Mouse (Mus musculus) mesoderm, embryonic 11.5 days (tissue): Measurements from ENCODE around the gene Actl11.

Experiments
- DNase-seq: peaks from one replicate; pipeline ENCODE4 v3.0.0-alpha.2; 2012; ENCODE audit warnings: low read depth, low spot score

Gene Actl11

DNA sequence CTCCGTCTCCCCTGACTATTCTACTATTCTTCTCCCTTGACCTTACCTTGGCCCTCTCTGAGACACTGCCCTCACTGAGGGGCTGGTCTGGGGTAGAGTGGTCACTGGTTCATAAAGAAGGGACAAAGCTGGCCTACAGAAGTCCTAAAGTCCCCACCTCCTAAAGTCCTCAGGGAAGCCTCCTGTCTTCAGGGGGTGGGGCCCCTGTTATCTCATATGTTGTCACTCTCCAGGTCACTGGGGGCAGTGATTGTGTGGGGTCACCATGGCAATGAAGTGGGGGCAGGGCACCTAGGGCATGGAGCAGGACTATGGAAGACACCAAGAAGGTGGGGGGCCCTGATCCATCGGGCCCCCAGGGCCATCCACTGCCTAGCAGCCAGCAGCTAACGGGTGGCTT, at the start of gene Actl11:
Gene Actl11 (plus strand): TSS at position 301 of the 400 bp plus-strand sequence.
- DNase-seq = no peak

DNA sequence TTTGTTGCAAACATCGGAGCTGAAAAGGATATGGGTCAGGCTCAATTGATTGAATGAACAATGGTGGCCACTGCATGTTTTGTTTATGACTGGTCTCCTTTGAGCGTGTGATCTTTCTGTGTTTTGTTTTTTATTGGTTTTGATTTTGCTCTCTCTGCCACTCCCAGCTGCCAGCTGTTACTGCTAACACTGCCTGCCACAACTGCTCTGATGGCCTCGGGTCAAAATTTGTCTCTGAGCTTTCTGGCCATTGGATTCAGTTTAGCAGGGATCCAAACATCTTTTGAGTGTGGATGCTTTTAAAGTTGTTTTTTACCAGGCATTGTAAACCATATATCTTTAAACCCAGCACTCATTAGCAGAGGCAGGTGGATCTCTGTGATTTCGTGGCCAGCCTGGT, 47.9 kb upstream of the Actl11 start:
- no peak for DNase-seq

DNA sequence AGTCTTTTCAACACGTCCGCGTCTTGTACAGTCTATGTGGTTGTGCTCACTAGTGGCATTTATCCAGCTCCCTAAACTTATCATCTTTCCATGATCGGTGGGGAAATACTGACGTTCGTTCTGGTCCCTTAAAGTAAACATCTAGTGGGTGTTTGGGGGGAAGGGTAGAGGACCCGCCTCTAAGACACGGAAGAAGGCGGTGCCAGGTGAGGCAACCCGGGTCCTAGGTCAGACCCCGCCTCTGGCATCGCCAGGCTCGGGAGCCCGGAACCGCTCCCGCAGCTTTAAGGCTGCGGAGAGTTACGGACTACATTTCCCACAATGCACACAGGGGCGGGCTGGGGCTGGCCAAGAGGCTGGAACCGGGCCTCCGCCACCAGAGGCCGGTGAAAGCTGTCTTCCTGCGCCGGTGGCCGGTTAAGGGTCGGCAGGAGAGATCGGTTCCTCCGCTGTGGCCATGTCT, 40.4 kb upstream of the Actl11 start, which contains the start of gene Mon1a:
Gene Mon1a (plus strand): TSS at position 348 of the 463 bp plus-strand sequence.
- peak; percentile 84 for DNase-seq

DNA sequence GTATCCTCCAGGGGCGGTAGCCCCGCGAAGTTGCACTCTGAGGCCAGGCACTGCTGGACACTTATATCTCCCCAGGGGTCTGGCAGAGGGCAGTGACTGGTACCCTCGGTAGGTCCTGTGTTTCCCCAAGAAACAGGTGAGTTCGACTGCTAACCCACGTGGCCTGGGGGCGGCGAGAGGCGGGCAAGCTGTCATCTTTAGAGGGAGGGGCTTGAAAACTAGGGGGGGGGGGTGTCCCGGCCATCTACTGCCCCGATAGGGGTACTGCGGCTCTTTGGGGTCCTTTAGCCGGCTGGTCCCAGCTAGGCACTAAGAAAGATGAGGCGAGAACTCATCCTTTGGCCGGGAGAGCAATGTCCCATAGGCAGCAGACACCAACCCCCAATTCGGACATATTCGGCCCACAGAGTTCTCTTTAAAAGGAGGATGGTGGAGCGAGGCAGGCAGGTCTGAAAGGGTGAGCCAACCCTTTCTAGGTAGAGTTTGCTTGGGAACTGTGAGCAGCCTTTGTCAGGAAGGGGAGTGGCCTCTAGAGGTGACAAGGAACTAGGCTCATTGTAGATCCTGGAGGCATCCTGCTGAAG, 39.9 kb upstream of the Actl11 start:
- DNase-seq = peak; percentile 50

DNA sequence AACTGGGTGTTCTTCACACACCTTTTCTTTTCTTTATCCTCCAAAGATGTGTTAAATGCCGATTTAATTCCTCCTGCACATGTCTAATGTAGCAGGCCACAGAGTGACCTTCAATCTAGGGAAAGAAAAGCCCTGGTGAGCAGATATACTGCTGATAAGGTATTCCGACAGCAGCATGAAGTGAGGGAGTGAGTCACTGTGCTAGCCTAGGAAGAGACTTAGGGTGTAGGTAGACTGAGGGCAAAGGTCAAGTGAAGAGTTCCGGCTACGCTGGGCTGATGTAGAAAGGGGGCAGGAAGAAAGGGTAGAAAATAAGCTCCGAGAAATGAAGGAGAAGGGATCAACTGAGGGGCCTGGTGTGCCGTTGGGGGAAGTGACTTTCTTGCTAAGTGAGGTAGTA, 38.0 kb upstream of the Actl11 start:
- no peak for DNase-seq

DNA sequence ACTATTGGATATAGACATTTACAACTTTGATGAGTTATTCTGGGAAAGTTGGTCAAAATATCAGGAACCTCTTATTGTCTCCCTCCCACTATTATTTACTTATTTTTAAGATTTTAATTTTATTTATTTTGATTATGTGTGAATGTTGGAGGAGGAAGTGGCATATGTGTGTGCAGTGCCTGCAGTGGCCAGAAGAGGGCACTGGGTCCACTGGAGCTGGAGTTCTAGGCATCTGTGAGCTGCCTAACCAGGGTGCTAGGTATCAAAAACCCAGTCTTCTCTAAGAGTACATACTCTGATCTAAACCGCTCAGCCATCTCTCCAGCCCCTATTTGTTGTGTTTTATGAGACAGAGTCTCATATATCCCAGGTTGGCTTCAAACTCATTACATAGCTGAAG, 37.2 kb upstream of the Actl11 start:
- DNase-seq = no peak

DNA sequence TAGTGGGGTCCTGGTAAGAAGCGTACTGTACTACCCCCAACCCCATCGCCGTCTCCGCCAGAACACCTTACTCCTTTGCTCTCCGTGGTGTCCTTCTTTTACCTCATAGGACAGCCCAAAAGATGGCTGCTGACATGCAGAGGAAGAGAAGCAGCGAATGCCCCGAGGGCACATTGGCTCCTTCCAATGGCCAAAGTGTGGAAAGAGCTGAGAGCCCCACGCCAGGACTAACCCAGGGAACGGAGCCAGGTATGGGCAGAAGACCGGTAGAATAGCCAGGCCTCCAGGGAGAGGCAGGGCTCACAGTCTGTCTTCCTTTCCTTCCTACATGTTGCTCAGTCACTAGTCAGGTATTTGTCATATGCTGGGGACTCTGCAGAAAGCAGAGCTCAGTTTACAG, 29.7 kb upstream of the Actl11 start:
- no peak for DNase-seq

DNA sequence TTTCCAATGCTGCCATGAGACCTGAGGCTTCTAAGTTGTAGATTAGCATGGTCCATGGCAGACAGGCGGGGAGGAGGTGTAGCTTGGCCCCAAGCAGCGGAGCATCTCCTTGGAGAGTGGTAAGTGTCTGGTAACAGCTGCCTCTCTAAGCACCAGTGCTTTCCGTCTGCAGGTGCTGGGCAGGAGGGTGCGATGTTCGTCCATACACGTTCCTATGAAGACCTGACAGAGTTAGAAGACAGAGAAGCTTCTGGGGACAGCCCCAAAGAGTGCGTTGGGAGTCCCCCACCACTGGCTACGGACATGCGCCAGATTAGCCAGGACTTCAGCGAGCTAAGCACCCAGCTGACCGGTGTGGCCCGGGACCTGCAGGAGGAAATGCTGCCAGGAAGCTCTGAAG, 28.4 kb upstream of the Actl11 start:
- DNase-seq = no peak

DNA sequence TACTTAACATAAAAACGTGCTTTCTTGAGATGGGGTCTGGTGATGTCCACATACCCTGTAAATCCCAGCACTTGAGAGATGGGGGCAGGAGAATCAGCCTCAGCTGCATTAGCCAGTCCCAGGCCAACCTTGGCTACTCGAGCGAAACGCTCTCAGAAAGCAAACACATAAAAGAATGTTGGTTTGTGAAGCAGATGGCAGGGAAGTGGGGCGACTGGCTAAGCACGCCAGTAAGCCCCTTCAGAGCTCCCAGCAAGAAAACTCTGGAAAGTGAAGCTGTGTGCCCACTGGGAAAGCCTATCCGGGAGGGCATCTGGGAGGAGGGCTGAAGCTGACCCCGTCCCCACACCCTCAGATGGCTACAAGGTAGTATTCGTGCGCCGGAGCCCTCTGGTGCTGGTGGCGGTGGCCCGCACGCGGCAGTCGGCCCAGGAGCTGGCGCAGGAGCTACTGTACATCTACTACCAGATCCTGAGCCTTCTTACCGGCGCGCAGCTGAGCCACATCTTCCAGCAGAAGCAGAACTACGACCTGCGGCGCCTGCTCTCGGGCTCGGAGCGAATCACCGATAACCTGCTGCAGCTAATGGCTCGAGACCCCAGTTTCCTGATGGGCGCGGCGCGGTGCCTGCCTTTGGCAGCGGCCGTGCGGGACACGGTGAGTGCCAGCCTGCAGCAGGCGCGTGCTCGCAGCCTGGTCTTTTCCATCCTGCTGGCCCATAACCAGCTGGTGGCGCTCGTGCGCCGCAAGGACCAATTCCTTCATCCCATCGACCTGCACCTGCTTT, 27.2 kb upstream of the Actl11 start:
- peak; percentile 89 for DNase-seq

DNA sequence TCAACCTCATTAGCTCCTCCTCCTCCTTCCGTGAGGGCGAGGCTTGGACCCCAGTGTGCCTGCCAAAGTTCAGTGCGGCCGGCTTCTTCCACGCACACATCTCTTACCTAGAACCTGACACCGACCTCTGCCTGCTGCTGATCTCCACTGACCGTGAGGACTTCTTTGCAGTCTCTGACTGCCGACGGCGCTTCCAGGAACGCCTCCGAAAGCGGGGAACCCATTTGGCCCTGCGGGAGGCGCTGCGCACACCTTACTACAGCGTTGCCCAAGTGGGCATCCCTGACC, 26.7 kb upstream of the Actl11 start:
- no peak for DNase-seq

DNA sequence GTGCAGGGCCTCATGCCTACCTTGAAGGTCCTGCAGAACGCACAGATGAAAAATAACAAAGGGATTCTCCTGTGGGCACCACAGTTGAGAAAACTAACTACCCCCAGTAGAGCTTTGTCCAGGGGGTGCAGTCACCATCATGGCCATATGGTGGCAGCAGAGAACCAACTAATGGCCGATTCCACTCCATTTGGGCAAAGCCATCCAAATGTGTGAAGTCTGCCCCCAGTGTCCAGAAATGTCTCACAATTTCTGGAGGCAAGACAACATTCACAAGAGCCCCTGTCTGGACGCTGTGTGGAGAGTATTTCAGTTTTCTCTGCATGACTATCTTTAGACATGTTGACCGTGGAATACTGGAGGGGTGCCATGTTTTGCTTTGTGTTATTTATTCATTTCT, 23.5 kb upstream of the Actl11 start:
- DNase-seq = peak; percentile 90

DNA sequence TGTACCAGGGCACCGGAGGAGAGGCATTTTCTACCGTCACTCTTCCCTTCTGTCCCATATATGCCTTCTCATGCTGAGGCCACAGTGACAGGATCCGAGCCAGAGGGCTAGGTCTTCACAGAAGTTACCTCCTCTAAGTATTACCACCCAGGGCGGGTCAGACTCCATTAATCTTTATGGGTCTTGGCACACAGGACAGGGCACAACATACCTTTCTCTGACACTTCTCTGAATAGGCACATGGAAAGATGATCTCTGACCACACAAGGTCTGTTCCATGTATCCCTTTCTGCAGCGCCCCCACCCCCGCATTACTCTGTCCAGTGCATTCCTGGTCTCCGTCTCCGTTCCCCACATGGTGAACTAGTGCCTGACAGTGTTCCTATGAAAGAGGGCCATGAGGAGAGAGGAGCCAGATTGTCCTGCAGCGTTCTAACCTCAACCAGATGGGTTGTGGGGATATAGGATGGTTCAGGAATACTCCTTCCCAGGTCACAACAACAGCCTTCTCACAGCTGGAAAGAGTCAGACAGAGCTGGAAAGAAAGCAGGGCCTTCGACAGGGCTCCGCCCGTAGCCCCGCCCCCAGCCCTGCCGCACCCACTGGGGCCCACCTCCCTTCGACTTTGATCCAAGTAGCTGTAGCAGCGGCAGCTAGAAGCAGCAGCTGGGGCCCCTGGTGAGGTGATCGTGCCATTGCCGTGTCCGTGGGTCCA, 21.9 kb upstream of the Actl11 start, which contains the start of gene Mst1r:
Gene Mst1r (plus strand): TSS at position 622 of the 715 bp plus-strand sequence.
- peak; percentile 70 for DNase-seq

DNA sequence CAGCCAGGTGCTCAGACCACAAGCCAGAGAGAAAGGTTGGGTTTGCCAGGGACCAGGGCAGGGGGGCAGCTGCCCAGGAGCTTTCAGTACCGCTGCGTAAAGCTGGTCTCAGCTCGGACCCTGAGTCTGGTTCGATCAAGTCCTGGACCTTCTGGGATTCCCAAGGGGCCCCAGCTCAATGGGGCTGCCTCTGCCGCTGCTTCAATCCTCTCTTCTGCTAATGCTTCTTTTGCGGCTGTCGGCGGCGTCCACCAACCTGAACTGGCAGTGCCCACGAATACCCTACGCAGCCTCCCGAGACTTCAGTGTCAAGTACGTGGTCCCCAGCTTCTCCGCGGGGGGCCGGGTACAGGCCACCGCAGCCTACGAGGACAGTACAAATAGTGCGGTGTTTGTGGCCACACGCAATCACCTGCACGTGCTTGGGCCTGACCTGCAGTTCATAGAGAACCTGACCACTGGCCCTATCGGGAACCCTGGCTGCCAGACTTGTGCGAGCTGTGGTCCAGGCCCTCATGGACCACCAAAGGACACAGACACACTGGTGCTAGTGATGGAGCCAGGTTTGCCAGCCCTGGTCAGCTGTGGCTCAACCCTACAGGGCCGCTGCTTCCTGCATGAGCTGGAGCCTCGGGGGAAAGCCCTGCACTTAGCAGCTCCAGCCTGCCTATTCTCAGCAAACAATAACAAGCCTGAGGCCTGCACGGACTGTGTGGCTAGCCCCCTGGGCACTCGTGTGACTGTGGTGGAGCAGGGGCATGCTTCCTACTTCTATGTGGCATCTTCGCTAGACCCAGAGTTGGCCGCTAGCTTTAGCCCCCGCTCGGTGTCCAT, 21.1 kb upstream of the Actl11 start:
- no peak for DNase-seq

DNA sequence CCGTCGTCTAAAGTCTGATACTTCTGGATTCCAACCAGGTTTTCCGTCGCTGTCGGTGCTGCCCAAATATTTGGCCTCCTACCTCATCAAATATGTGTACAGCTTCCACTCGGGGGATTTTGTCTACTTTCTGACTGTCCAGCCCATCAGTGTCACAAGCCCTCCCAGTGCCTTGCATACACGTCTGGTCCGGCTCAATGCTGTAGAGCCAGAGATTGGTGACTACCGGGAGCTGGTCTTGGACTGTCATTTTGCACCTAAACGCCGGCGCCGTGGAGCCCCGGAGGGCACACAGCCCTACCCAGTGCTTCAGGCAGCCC, 20.5 kb upstream of the Actl11 start:
- no peak for DNase-seq

DNA sequence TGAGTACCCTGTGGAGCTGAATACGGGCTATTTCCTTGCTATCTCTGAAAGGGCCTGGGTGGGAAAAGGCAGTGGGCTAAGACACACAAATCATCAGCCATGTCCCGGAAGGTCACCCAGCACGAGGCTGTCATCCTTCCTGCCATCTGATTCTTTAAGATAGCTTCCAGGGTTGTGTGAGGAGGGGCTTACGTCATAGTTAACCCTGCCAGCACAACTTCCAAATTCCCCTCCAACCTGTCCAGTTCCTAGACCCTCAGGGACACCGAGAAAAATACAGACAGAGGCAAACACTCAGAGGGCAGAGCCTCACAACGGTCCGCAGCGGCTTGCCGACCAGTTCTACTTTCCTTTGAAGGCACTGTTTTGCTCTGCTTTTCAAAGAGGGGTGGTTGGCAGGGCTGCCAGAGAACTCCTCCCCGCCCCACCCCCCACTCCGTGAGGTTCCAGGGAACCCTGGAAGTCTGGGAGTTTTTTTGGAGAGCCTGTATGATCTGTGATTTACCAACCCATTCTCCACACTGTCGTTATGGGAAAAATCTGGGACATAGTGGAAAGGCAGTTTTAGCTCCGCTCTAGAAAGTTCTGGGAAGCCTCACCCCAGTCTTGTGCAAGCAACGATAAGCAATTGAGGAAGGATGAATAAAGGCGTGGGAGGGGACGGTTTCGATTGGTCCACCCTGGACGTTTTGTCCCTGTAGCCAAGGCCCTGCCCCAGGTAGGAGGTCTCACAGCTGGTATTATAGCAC, 19.7 kb upstream of the Actl11 start:
- no peak for DNase-seq

DNA sequence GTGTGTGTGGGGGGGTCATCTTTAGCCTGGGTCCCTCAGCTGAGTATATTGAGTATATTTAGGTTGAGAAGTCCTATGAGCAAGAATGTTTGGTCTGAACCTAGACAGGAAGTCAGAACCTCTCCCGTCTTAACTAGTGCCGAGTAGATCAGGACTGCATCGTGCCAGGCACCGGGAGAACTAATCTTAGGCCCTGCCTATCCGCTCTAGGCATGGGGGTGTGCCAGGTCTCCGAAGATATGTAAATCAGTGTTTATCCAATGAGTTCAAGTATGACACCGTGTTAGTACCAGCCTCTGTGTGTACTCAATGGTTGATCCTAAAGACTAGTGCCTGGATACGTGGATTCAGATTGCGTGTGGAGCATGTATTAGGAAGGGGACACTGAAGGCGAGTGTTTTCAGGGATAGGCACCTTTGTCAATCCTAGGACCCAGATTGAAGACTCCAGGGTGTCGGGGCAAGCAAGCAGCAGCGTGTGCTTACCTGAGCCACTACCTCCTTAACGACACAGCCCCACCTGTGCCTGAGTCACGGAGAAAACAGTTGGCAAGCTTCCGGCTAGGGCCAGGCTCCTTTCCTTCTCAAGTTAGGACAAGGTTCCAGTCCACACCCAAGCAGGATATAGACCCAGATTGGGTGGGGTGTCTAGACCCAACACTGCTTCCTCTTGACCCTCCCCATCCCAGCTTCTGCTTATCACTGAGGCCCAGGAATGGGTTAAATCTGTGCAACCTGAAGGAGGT, 18.1 kb upstream of the Actl11 start:
- DNase-seq = no peak

DNA sequence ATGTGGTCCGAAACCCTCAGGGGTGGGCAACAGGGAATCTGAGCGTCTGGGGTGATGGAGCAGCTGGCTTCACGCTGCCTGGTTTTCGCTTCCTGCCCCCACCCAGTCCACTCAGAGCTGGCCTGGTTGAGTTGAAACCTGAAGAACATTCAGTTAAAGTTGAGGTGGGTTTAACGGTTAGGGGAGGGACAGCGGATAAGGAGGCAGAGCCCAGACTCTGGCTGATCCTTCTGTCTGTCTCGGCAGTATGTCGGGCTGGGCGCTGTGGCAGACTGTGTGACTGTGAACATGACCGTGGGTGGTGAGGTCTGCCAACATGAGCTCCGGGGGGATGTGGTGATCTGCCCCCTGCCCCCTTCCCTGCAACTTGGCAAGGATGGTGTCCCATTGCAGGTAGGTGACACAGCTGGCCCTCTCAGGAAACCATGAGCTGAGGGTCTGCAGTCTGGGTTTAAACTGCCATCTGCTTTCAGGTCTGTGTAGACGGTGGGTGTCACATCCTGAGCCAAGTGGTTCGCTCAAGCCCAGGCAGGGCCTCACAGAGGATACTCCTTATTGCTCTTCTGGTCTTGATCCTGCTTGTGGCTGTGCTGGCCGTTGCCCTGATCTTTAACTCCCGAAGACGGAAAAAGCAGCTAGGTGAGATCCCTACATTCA, 13.4 kb upstream of the Actl11 start:
- no peak for DNase-seq

DNA sequence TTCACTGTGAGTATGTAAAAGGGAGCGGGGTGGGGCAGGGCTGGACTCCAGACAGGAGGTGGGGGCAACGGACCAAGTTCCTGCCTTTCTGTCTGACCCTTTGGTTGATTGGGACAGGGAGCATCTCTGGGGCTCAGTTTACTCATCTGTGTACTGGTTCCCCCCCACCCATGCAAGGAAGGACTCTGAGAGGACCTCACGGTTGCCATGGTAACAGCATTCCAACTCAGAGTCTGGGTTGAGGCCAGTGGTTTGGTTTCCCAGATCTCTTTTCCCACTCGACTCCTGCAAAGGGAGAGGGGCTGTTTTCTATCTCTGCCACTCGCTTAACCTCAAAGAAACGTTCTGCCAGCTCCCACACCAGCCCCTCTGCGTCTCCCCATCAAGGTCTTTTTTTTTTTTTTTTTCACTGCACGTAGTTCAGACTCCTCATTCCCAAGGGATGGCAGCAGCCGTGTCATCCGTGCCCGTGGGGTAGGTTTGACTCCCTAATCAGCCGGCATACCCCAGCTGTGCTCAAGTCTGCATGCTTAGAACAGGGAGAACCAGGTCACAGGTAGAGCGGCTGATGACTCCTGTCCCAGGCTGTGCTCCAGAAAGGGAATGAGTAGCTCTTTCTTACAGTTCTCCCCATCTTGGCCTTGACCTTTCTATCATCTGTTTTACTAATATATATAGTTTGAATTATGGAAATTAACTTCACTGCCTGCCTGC, 10.2 kb upstream of the Actl11 start:
- peak; percentile 75 for DNase-seq

DNA sequence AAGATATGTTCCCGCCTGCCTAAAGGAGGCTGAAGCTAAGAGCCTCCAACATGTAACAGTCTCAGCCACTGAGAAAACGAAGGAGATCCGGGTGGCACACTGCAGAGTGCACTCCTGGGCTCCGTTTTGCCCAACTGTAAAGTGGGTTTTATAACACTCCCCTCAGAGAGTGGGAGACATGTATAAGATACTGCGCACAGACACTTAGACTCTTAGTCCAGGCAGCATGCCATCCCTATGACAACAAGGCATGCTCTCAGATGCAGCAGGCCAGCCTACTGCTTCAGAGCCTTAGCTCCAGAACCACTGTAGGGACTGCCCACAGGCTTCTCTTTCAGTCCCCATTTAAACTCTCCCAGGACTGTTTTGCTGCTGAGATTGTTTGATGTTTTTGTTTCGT, 9.4 kb upstream of the Actl11 start:
- DNase-seq = no peak
